Mouse (Mus musculus): Measurements from ENCODE around the gene Tmem240. TPM values are rescaled to one million over a fixed set of nuclear protein-coding genes. Genes with fewer than 3 reads are reported as not detected.

Tmem240 gene
- polyA plus RNA-seq, 1 experiment: 1.5 TPM

- no peaks in the 10 kb centered on the region for H3K36me3 ChIP-seq (ENCODE audit: control insufficient read depth, insufficient read depth, low read length)
- TF ChIP-seq POLR2A (IDR thresholded peaks at IDR 0.05; ENCODE audit: control insufficient read depth, low read depth, low read length): no peak
- TF ChIP-seq CTCF (IDR thresholded peaks at IDR 0.05; ENCODE audit: control insufficient read depth, insufficient read depth, insufficient replicate concordance, low read depth, low read length): no peak
- no peaks in the 10 kb centered on the region for H3K27me3 ChIP-seq (ENCODE audit: control insufficient read depth, insufficient read depth, low read length)
- peaks cover 2% of the 10 kb centered on the region; the same call in 1 of the 2 replicates for H3K4me1 ChIP-seq (ENCODE audit: control insufficient read depth, insufficient read depth, low read length)
- H3K4me3 ChIP-seq (ENCODE audit: control insufficient read depth, low read depth, low read length): no peak overlapping the region
- no peak overlapping the region for H3K27ac ChIP-seq (ENCODE audit: control insufficient read depth, insufficient read depth, low read depth, low read length)
Measured at GRCm38 (mm10) chr4:155746036-155746548, 11.5 kb downstream of the Tmem240 start.

GRCm38 (mm10) chr4:155746575-155747490, 12.2 kb downstream of the Tmem240 start:
- no peaks in the 10 kb centered on the region for H3K36me3 ChIP-seq (ENCODE audit: control insufficient read depth, insufficient read depth, low read length)
- no peaks in the 10 kb centered on the region for H3K27me3 ChIP-seq (ENCODE audit: control insufficient read depth, insufficient read depth, low read length)
- H3K27ac ChIP-seq (ENCODE audit: control insufficient read depth, insufficient read depth, low read depth, low read length): no peak overlapping the region

GRCm38 (mm10) chr4:155757011-155757410, 22.4 kb downstream of the Tmem240 start:
- Histone ChIP-seq H3K27ac (ENCODE audit: control insufficient read depth, insufficient read depth, low read depth, low read length) (no peak overlapping the region), H3K4me1 (ENCODE audit: control insufficient read depth, insufficient read depth, low read length) (peaks cover 12% of the 10 kb centered on the region), H3K36me3 (ENCODE audit: control insufficient read depth, insufficient read depth, low read length) (no peaks in the 10 kb centered on the region), H3K4me3 (ENCODE audit: control insufficient read depth, low read depth, low read length) (no peak overlapping the region), H3K27me3 (ENCODE audit: control insufficient read depth, insufficient read depth, low read length) (no peaks in the 10 kb centered on the region)
- TF ChIP-seq CTCF (IDR thresholded peaks at IDR 0.05; ENCODE audit: control insufficient read depth, insufficient read depth, insufficient replicate concordance, low read depth, low read length) (no peak), POLR2A (IDR thresholded peaks at IDR 0.05; ENCODE audit: control insufficient read depth, low read depth, low read length) (no peak)

More at GRCm38 (mm10) chr4:155746575-155747490, 12.2 kb downstream of the Tmem240 start:
- Histone ChIP-seq H3K4me1 (ENCODE audit: control insufficient read depth, insufficient read depth, low read length) (peaks cover 2% of the 10 kb centered on the region; the same call in 1 of the 2 replicates), H3K4me3 (ENCODE audit: control insufficient read depth, low read depth, low read length) (no peak overlapping the region)
- TF ChIP-seq CTCF (IDR thresholded peaks at IDR 0.05; ENCODE audit: control insufficient read depth, insufficient read depth, insufficient replicate concordance, low read depth, low read length) (no peak), POLR2A (IDR thresholded peaks at IDR 0.05; ENCODE audit: control insufficient read depth, low read depth, low read length) (no peak)

GRCm38 (mm10) chr4:155759862-155760612, 25.4 kb downstream of the Tmem240 start:
- 0 out of 2 replicates have a peak overlapping the region, but pooled peaks have one; percentile 5 for H3K27ac ChIP-seq (ENCODE audit: control insufficient read depth, insufficient read depth, low read depth, low read length)
- peaks cover 12% of the 10 kb centered on the region for H3K4me1 ChIP-seq (ENCODE audit: control insufficient read depth, insufficient read depth, low read length)
- TF ChIP-seq CTCF (IDR thresholded peaks at IDR 0.05; ENCODE audit: control insufficient read depth, insufficient read depth, insufficient replicate concordance, low read depth, low read length) (no peak), POLR2A (IDR thresholded peaks at IDR 0.05; ENCODE audit: control insufficient read depth, low read depth, low read length) (no peak)
- H3K4me3 ChIP-seq (ENCODE audit: control insufficient read depth, low read depth, low read length): peak overlapping the region; percentile 76
- no peaks in the 10 kb centered on the region for H3K36me3 ChIP-seq (ENCODE audit: control insufficient read depth, insufficient read depth, low read length)
- no peaks in the 10 kb centered on the region for H3K27me3 ChIP-seq (ENCODE audit: control insufficient read depth, insufficient read depth, low read length)

GRCm38 (mm10) chr4:155760613-155761355, 26.2 kb downstream of the Tmem240 start, which contains the start of gene Atad3a:
Gene Atad3a (minus strand): TSS chr4:155761093.
- Histone ChIP-seq H3K36me3 (ENCODE audit: control insufficient read depth, insufficient read depth, low read length) (no peaks in the 10 kb centered on the region), H3K27me3 (ENCODE audit: control insufficient read depth, insufficient read depth, low read length) (no peaks in the 10 kb centered on the region), H3K4me3 (ENCODE audit: control insufficient read depth, low read depth, low read length) (peak within 1 kb of the TSS; percentile 76), H3K4me1 (ENCODE audit: control insufficient read depth, insufficient read depth, low read length) (peaks cover 12% of the 10 kb centered on the region), H3K27ac (ENCODE audit: control insufficient read depth, insufficient read depth, low read depth, low read length) (peak within 1 kb of the TSS; percentile 52)
- no peak for TF ChIP-seq CTCF (IDR thresholded peaks at IDR 0.05; ENCODE audit: control insufficient read depth, insufficient read depth, insufficient replicate concordance, low read depth, low read length)
- TF ChIP-seq POLR2A (IDR thresholded peaks at IDR 0.05; ENCODE audit: control insufficient read depth, low read depth, low read length): peak; percentile 71

GRCm38 (mm10) chr4:155761356-155762099, 26.9 kb downstream of the Tmem240 start:
- TF ChIP-seq CTCF (IDR thresholded peaks at IDR 0.05; ENCODE audit: control insufficient read depth, insufficient read depth, insufficient replicate concordance, low read depth, low read length) (no peak), POLR2A (IDR thresholded peaks at IDR 0.05; ENCODE audit: control insufficient read depth, low read depth, low read length) (no peak)
- Histone ChIP-seq H3K27ac (ENCODE audit: control insufficient read depth, insufficient read depth, low read depth, low read length) (peak overlapping the region; percentile 52), H3K27me3 (ENCODE audit: control insufficient read depth, insufficient read depth, low read length) (no peaks in the 10 kb centered on the region), H3K36me3 (ENCODE audit: control insufficient read depth, insufficient read depth, low read length) (no peaks in the 10 kb centered on the region), H3K4me1 (ENCODE audit: control insufficient read depth, insufficient read depth, low read length) (peaks cover 12% of the 10 kb centered on the region), H3K4me3 (ENCODE audit: control insufficient read depth, low read depth, low read length) (peak overlapping the region; percentile 76)
